Mouse (Mus musculus) gastrocnemius, adult 8-10 months (tissue): Measurements from ENCODE around the gene Rbm6. TPM values are rescaled to one million over a fixed set of nuclear protein-coding genes. Genes with fewer than 3 reads are reported as not detected.

Experiments used
- DNase-seq, 2 experiments: peaks; one replicate each; pipeline ENCODE4 v3.0.0; 2022; ENCODE audit warnings: low spot score in 2 of 2
- total RNA-seq, 4 experiments: library from RNA; stranded (reverse); gene quantifications; 2 replicates each; pipeline ENCODE4 v1.2.4; 2022

The Rbm6 gene
- total RNA-seq, 4 experiments from 2014 or later = 17.3 to 20.0 (median 18.0) TPM

- no peak for DNase-seq
Measured at GRCm38 (mm10) chr9:107750378-107750777, 122.7 kb downstream of the Rbm6 start.

GRCm38 (mm10) chr9:107748063-107748462 is 125.0 kb downstream of the Rbm6 start:
- DNase-seq = no peak

- DNase-seq = no peak
Measured at GRCm38 (mm10) chr9:107747310-107747709, 125.7 kb downstream of the Rbm6 start.

- no peak for DNase-seq
Measured at GRCm38 (mm10) chr9:107746679-107747078, 126.4 kb downstream of the Rbm6 start.

- DNase-seq = no peak
Measured at GRCm38 (mm10) chr9:107744061-107744460, 129.0 kb downstream of the Rbm6 start.

- DNase-seq = no peak
Measured at GRCm38 (mm10) chr9:107738841-107739202, 134.2 kb downstream of the Rbm6 start.

GRCm38 (mm10) chr9:107738020-107738840 is 134.8 kb downstream of the Rbm6 start:
- DNase-seq = peak; percentile 69 to 74

- DNase-seq = no peak
Measured at GRCm38 (mm10) chr9:107736185-107736485, 136.9 kb downstream of the Rbm6 start.

- DNase-seq = no peak
Measured at GRCm38 (mm10) chr9:107735356-107736184, 137.5 kb downstream of the Rbm6 start.

- DNase-seq = no peak
Measured at GRCm38 (mm10) chr9:107734567-107734971, 138.5 kb downstream of the Rbm6 start.

GRCm38 (mm10) chr9:107729709-107730108 is 143.3 kb downstream of the Rbm6 start:
- no peak for DNase-seq

GRCm38 (mm10) chr9:107728919-107729670 is 143.9 kb downstream of the Rbm6 start:
- no peak for DNase-seq

- no peak for DNase-seq
Measured at GRCm38 (mm10) chr9:107727041-107727440, 146.0 kb downstream of the Rbm6 start.

- DNase-seq = no peak
Measured at GRCm38 (mm10) chr9:107724796-107725195, 148.2 kb downstream of the Rbm6 start.

- DNase-seq = no peak
Measured at GRCm38 (mm10) chr9:107723794-107724531, 149.1 kb downstream of the Rbm6 start.

Other genes with a start within 250 kb of the Rbm6 start
- gene Gnai2, start 237.9 kb downstream of the Rbm6 start, total RNA-seq = 10 to 100 TPM; 62.4 to 78.5 (median 71.2) TPM
- gene Slc38a3, start 203.7 kb downstream of the Rbm6 start, total RNA-seq = 10 to 100 TPM; 37.4 to 49.3 (median 45.9) TPM
- gene Gnat1, start 193.5 kb downstream of the Rbm6 start, total RNA-seq = not detected
- gene Sema3f, start 162.8 kb downstream of the Rbm6 start, total RNA-seq = 1 to 10 TPM; 3.3 to 4.6 (median 4.3) TPM
- gene Rbm5, start 102.2 kb downstream of the Rbm6 start, total RNA-seq = 10 to 100 TPM; 21.0 to 34.8 (median 26.8) TPM
- 10 to 100 TPM; 10.8 to 14.7 (median 11.9) TPM for gene Mon1a, start 14.9 kb upstream of the Rbm6 start, total RNA-seq
- 1 to 10 TPM in 1 of 4 experiments, under 1 TPM in 3; 0.43 to 1.4 (median 0.82) TPM for gene Mst1r, start 33.6 kb upstream of the Rbm6 start, total RNA-seq
- gene Actl11, start 55.2 kb upstream of the Rbm6 start, total RNA-seq = not detected
- under 1 TPM; 0.20 to 0.46 (median 0.35) TPM for gene Camkv, start 62.4 kb upstream of the Rbm6 start, total RNA-seq
- 1 to 10 TPM in 1 of 4 experiments, under 1 TPM in 3; 0.47 to 1.6 (median 0.57) TPM for gene Traip, start 76.9 kb upstream of the Rbm6 start, total RNA-seq
- gene Uba7, start 102.3 kb upstream of the Rbm6 start, total RNA-seq = 1 to 10 TPM; 2.2 to 2.7 (median 2.5) TPM
- gene Gm20661, start 109.8 kb upstream of the Rbm6 start, total RNA-seq = not detected
- gene Inka1, start 112.6 kb upstream of the Rbm6 start, total RNA-seq = 1 to 10 TPM; 1.3 to 2.5 (median 2.0) TPM
- not detected for gene Cdhr4, start 119.3 kb upstream of the Rbm6 start, total RNA-seq
- 1 to 10 TPM in 3 of 4 experiments, not detected in 1; 1.3 to 1.9 (median 1.3) TPM for gene Gm20662, start 123.1 kb upstream of the Rbm6 start, total RNA-seq
- gene Ip6k1, start 129.3 kb upstream of the Rbm6 start, total RNA-seq = 10 to 100 TPM; 19.7 to 22.9 (median 21.3) TPM
- gene Gmppb, start 176.0 kb upstream of the Rbm6 start, total RNA-seq = 1 to 10 TPM; 4.3 to 6.2 (median 4.8) TPM
- gene Amigo3, start 179.9 kb upstream of the Rbm6 start, total RNA-seq = 1 to 10 TPM in 3 of 4 experiments, under 1 TPM in 1; 0.80 to 2.2 (median 1.5) TPM
- under 1 TPM in 1 of 4 experiments, not detected in 3; 0.40 TPM for gene Mst1, start 207.2 kb upstream of the Rbm6 start, total RNA-seq
- 100 to 1,000 TPM; 137 to 185 (median 161) TPM for gene Rnf123, start 210.1 kb upstream of the Rbm6 start, total RNA-seq
- 10 to 100 TPM; 29.4 to 43.5 (median 33.6) TPM for gene Apeh, start 221.4 kb upstream of the Rbm6 start, total RNA-seq